Mouse (Mus musculus) ES-CJ7 (cell line): ENCODE data around the gene Spaca6.
"Not testable (repeated sequence)": the region's sequence is repeated elsewhere in the genome, so short reads cannot be mapped to it uniquely, and the experiment has no call there.

Source experiments
- DNase-seq: peaks from one replicate; pipeline ENCODE4 v3.0.0; 2011; ENCODE audit warnings: low read depth, low spot score

Gene Spaca6

DNA sequence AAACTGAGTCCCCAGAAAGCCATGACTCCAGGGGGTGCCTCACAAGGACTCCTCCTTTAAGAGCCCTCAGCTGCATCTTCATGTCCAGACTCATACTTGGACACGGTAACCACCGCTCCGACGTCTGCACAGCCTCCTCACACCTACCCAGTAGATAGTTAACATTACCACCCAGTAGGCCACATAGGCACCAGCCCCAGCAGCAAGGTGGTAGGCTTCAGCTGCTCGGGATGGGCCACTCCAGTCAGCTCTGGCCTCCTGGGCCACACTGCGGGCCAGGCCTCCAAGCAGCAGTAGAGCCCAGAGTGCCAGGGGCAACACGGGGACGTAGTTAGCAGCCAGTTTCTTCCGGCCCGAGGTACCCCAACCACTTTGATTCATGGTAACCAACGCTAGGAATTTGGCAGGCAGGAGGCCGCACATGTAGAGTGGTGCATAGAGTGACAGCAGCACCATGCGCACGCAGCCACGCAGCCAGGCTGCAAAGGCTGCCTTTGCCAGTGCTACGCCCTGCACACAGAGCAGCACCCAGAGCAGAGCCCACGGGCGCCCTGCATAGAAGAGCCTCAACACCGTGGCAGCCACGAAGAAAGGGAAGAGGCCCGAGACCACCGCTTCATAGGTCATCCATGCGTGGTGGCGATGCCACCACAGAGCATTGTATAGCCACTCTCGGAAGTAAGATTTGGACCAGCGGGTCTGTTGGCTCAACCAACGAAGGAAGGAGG is 16.7 kb downstream of the Spaca6 start:
- DNase-seq: no peak

DNA sequence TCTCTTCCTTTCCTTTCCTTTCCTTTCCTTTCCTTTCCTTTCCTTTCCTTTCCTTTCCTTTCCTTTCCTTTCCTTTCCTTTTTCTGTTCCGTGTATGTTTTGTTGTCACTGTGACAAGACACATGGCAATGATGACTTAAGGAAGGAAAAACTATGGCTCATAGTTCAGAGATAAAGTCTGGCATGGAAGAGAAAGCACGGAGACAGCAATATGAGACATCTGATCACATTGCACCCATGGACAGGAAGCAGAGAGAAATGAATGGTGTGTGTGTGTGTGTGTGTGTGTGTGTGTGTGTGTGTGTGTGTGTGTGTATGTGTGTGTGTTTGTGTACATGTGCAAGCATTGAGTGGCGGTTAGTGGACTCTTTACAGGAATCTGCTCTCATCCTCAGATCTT is 17.6 kb downstream of the Spaca6 start:
- DNase-seq: not testable (repeated sequence)

DNA sequence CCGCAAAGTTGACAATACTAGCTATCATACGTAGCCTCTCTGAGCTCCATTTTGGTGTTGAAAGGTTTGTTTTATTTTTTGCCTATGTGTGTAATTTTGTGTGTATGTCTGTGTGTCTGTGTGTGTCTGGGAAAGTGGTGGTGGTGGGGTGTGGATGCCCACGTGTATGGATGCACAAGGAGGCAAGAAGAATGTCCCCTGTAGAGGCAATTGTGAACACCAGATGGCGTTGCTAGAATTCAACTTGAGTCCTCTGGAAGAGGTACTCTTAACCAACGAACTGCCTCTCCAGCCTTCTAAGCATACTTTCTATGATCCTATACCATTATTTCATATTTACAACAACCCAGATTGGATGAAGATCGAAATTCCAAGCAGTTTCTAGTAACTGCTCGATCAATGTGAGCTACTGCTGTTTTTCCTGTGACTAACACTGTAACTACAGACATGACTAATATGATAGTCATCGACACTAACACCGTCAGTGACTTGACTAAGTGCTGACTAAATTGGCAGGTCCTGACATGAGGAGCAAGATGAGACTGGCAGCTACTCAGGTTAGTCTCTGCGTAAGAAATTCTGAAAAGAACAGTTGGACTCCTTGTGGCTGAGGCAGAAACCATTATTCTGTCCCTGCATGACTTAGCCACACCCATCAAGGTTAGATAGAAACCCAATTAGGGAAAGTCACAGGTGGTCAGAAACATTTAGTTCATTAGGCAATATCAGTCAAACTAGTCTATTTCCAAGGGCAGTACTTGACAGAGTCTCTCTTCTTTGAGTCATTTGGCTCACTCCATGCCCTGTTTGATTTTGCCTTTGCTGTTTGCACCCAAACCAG is 18.4 kb downstream of the Spaca6 start:
- DNase-seq: peak; percentile 44

DNA sequence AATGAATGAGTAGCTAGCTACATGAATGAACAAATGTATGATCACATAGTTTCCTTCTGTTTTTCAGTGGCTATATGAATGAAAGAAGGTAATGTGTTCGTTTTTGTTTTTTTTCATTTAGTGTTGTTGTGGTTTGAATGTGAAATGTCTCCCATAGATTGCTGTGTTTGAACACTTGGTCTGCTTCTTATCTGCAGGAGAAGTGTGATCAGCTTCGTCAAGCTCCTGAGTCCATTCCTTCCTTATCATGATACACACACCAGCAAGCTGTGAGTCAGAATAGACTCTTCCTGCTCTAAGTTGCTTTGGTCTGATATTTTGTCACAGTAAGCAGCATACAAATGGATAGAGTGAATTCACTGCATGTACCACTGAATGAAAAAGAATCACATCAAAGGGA is 22.0 kb downstream of the Spaca6 start:
- no peak for DNase-seq

DNA sequence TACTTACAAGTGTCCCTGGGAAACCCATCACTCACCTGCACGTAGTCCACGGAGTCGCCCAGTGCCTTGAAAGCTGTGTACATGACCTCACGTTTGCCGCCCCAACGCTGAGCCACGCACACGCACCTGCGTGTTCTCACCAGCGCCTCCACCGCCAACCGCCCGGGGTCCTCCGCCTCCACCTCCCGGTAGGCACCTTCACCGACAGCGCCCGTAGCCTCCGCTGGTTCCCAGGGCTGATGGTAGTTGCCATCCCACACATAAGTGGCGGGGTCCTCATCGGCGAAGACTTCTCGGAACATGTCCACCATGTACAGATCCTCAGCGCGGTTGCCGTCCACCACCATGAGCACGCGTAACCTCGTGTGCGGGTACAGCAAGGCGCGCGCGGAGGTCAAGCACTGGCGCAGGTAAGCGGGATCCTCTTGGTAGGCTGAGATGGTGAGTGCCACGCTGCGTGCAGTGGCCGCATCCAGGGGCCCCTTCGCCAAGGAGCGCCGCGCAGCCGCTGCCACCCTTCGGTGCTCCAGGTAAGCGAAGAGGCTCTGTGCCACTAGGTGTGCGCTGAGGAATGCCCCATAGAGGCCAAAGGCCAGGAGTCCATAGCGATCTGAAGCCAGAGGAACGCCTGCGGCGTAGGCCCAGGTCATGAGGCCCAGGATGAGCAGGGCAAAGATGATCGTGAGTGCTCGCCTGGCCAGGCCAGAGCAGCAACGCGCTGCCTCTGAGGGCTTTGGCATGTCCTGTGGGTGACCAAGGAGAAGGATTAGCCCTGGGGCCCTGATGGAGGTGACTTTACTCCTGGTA is 23.2 kb downstream of the Spaca6 start:
- DNase-seq: peak; percentile 26

DNA sequence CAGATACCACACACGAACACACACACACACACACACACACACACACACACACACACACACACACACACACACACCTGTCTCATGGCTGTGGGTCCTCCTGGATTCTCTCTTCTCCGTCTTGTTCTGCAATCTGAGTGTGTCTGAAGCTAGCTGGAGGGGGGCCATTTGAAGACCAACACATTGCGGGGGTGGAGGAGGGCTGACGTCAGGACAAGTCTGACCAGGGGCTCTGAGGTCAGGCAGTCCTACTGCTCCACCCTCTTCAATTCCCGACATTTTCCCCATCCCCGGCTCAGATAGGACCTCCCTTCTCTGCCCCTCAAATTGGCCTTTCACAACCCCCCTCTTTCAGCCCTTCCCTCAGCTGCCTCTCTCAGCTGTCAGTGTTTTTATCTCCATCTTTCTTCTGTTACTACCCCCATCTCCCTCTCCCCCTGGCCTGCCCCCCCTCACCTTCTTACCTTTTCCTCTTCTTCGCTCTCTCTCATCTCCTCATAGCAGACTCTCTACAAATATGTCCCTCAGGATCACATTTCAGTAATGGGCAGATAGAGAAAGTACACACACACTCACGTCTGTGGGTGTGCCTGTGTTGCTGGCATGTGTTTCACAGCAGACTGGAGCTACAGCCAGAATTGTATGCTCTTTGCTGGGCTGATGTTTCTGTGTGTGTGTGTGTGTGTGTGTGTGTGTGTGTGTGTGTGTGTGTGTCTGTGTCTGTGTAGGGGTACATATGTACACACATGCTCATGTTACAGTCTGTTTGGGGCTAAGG is 28.3 kb downstream of the Spaca6 start, which contains the start of gene Has1:
Has1 (minus strand) TSS at position 142 of the 775 bp plus-strand sequence.
- no peak for DNase-seq

DNA sequence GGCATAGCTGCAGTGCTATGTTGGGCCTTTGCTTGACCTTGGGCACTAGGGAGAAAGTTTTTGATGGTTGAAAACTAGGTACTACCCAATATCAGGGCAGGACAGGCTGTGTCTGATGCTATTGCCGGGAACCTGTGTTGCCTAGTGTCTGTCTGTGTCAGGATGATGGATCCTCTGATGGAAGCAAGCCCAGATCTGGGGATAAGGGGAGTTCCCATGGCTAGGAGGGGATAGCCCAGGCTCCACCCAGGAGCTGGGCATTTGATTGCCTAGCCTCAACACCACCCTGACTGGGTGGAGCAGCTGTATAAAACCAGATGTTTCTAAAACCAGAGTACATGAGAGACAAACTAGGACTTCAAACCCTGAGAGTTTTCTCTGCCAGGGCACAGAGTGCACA is 29.7 kb downstream of the Spaca6 start:
- no peak for DNase-seq

DNA sequence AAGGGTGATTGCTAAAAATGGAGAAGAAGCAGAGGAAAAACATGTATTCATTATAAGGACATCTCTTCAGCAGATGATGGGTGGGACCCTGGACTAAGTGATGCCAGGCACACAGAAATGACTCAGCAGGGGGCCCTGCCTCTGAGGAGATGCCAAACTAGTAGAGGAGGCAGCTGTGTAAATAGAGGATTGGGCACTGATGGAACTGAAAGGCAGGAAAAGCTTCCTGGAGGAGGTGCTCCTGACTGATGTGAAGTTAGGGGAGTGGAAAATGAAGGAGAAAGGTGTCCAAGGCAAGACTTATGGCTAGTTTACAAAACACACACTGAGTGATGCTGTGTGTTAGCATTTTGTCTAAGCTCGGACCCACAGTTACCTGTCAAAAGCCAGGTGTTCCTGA is 30.5 kb downstream of the Spaca6 start:
- no peak for DNase-seq

DNA sequence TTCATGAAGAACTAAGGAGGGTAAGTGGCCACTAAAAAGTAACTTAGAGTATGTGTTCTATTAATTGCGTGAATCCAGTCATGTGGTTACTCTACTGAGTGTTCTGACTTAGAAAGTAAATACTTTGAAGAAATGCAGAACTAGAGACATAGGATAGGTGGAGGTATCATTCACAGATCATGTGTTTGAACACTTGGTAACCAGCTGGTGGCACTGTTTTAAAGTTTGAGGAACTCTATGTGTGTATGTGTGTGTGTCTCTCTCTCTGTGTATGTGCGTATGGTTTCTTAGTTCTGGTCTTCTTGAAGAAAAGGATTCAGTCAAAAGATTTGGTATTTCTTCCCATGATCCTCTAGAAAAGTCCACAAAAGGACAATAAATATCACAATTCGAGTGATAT is 33.2 kb downstream of the Spaca6 start:
- DNase-seq: no peak

DNA sequence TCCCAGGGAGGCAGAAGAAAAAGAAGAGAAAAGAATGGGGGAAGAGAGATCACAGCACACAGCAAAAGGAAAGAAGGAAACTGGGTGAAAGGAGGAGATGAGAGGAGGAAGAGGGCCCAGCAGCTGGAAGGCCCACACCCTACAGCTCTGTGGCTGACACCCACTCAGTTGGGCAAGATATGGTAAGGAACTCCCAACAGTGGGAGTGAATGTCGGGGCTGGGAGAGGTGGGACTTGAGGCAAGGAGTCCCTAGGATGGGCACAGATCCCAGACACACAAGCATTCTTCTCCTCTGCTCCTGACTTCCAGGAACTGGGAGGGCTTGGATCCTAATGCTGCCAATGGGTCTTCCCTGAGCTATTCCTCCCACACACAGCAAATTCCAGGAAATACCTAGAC is 35.4 kb downstream of the Spaca6 start:
- no peak for DNase-seq

DNA sequence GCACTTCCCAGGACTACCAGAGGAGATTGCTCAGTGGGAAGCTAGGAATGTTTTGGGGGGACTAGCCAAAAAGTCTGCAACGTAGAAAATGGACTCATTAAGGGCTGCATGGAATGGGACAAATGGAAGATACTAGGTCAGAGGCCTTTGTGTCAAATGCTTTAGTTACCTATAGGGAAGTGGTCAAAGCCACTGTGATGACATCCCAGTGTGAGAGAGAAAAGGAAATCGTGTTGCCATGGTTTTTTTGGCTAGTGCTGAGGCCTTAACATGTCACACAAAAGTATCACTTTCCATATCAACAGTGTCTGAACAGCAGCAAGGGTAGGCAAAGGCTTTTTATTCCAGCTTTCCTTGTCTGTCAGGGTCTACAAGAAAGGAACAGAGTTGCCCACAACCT is 38.2 kb downstream of the Spaca6 start:
- no peak for DNase-seq

DNA sequence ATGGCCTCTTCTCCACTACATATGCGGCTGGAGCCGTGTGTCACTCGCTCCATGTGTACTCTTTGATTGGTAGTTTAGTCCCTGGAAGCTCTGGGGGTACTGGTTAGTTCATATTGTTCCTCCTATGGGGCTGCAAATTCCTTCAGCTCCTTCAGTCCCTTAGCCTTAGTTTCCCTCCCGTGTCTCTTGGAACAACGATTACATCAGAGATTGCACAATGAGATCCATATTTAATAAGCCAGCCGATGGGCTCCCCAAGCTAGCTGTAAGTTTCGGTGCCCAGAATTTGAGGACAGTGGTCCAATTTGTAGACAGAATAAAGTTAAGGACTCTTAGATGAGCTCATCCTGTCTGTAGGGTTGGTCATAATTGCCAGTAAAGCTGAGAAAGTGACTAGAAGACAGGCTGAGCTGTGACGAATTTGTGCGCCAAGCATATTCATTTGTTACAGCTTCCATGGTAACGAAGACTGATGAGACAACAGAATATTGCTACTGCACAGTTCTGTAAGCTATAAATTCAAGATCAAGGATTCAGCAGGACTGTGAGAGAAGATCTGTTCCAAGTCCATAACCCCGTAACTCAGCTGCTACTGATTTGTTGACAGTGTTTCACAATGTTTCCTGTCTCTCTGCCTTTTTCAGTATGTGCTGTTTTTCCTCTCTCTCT is 40.0 kb downstream of the Spaca6 start:
- DNase-seq: no peak

DNA sequence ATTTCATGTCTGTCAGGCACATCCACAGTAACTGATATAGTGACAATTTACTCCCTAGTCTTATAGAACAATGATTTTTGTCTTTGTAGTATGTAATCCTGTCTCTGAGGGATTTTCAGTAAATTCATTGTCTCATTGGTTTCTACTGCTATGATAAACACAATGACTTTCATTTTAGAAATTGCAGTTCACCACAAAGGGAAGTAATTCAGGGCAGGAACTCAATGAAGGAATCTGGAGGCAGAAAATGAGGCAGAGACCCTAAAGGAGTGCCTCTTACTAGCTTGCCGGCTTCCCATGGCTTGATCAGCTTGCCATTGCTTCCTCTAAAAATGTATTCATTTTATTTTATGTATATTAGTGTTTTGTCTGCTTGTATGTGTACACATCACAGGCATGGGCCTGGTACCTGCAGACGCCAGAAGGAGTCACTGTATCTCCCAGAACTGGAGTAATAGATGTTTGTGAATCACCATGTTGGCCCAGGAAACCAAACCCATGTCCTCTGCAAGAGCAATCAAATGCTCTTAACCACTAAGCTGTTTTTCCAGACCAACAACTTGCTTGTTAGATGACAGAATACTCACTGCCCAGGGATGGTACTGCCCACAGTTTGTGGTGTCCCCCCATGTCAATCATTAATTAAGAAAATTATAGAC is 44.1 kb downstream of the Spaca6 start:
- no peak for DNase-seq

DNA sequence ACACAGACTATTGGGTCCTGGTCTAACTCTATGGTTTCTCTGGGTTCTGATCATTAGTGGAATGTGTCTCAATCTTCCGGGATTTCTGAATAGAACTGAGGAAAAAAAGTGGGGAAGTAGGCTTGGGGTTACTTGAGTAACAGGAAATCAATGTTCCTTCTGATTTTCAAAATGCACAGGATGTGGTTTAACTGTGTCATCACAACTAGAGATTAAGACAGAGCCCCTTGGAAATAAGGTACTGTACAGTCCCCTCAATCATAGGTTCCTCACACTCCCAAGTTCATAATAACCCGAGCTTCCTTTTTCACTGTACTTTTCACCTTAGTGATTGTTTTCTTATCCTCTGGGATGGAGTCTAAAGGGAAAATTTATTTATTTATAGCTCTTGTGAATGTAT is 44.7 kb downstream of the Spaca6 start:
- DNase-seq: no peak

DNA sequence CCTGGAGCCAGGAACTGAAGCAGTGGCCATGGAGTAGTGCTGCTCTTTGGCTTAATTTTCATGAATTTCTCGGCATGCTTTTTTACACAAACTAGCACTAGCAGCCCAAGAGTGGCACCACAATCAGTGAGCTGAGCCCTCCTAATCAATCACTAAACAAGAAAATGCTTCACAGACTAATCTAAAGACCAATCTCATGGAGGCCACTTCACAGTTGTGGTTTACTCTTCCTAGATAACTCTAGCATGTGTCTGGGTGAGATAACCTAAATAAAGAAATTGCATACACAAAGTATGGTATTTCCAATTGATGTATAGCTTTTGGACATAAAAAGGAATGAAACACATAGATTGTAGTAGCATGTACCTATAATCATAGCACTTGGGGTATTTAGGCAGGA is 52.4 kb downstream of the Spaca6 start:
- no peak for DNase-seq

DNA sequence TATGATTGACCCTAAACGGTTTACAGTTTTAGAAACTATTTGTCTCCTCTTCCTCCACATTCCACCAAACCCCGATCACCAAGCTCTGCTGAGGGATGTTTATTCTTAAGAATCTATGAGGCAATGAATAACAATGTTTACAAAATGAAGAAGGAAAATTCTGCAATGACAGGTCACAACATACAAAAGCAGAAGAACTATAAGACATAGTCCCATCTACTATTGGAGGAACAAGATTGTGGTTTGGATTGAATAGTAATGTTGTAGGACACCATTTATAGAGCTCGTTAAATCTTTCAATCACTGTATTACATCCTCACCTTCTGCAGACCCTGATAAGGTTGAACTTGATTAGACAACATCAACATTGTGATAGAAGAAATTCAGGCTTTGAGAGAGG is 55.7 kb downstream of the Spaca6 start:
- no peak for DNase-seq

DNA sequence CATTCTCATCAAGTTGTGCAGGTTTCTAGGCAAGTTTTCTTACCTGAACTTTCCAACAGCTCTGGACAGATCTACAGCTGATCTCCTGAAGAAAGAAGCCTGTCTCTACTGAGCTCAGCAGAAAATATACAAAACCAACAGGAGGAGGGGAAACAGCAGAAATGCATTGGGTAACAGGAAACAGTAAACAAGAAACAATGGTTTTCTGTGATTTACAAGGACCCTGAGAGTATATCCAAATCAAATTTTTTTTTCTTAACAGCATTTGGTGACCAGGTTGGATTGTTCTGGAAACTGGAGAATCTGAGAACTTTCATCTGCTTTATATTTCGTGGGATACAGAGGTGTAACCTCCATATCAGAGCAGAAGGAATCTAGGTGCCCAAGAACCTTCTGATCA is 56.9 kb downstream of the Spaca6 start, which contains the start of gene Fpr1:
Fpr1 (minus strand) TSS at position 101 of the 400 bp plus-strand sequence.
- no peak for DNase-seq

DNA sequence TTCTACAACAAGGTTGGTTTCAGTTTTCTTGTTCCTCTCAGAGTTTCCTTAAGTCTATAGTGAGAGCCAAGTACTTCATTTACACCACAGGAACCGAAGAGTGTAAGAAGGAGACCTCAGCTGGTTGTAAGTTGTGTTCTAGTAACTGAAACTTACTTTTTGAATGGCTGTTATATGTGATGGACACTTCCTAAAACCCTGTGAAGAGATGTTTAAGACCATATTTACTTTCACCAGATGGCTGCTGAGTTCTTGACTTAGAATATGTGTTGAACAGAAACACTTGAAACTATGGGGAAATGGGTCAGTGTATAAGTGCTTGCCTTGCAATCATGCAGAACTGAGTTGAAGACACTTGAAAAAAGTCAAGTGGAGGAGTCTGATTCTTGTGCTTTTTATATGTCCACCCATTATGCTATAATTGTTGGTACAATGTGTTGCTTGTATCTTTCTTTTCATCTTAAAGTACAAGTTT is 60.9 kb downstream of the Spaca6 start, which contains the start of the genes Fpr2 and Fpr3:
Fpr2 (plus strand) TSS at position 51 of the 475 bp plus-strand sequence.
Fpr3 (plus strand) TSS at position 79 of the 475 bp plus-strand sequence.
- no peak for DNase-seq

DNA sequence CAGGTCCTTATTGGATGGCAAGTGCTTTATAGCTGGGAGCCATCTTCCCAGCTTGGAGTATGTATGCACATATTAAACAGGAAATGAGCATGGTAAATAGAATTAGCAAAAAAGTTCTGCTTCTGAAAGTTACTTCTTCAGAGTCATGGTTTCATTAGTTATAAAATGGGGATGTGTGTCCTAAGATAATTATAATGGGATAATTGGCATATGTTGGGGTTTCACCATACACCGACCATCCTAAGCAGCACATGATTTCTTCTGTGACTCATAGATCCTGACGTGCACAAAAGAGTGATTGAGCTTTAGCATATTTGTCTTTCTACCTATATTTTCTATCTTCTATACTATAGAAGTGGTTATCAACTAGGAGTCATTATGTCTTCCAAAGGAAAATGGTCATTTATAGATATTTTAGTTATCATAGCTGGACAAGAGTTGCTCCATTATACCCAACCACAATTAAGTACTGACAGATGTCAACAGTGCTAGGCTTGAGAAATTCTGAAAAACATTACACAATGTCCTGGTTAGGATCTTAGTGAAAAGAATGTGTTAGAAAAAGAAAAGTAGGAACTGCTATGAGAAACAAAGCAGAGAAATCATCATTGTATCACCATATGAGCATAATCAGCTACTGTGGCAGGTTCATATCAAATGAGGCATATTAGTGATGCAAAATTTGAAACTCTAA is 62.9 kb downstream of the Spaca6 start:
- DNase-seq: no peak
